Mouse (Mus musculus) limb, embryonic 15.5 days (tissue): ENCODE measurements around the gene Serpina6. TPM values are rescaled to one million over a fixed set of nuclear protein-coding genes. Genes with fewer than 3 reads are reported as not detected.

Experiments
- ATAC-seq: fragments of 200-750 bp; cut with Nextera tagmentation; 2 replicates; pipeline ENCODE4 v1.8.0; 2017; ENCODE audit warnings: low read depth, moderate TSS enrichment; ENCODE audit not compliant: insufficient number of reproducible peaks, low FRiP score, low TSS enrichment
- H3K27ac ChIP-seq: fragments of 300-500 bp; sonication (generic); 2 replicates; pipeline ENCODE4 v1.5.1; 2015; ENCODE audit warnings: moderate library complexity, mild to moderate bottlenecking, inconsistent platforms
- H3K27me3 ChIP-seq: fragments of 300-500 bp; sonication (generic); 2 replicates; pipeline ENCODE4 v1.6.1; 2015; ENCODE audit warnings: inconsistent platforms
- H3K36me3 ChIP-seq: fragments of 300-500 bp; sonication (generic); 2 replicates; pipeline ENCODE4 v1.6.1; 2015; ENCODE audit warnings: inconsistent platforms
- H3K4me1 ChIP-seq: fragments of 300-500 bp; sonication (generic); 2 replicates; pipeline ENCODE4 v1.6.1; 2015; ENCODE audit warnings: inconsistent platforms
- H3K4me2 ChIP-seq: fragments of 300-500 bp; sonication (generic); 2 replicates; pipeline ENCODE4 v1.6.1; 2015; ENCODE audit warnings: mild to moderate bottlenecking, inconsistent platforms
- H3K4me3 ChIP-seq: fragments of 300-500 bp; sonication (generic); 2 replicates; pipeline ENCODE4 v1.5.1; 2015; ENCODE audit warnings: mild to moderate bottlenecking, inconsistent platforms
- H3K9ac ChIP-seq: fragments of 300-500 bp; sonication (generic); 2 replicates; pipeline ENCODE4 v1.6.1; 2015; ENCODE audit warnings: inconsistent platforms
- H3K9me3 ChIP-seq: fragments of 300-500 bp; sonication (generic); 2 replicates; pipeline ENCODE4 v1.6.1; 2016; ENCODE audit warnings: inconsistent platforms
- WGBS: fragments of 180-500 bp; shearing (Covaris S2); methylation state at CpG from one replicate; pipeline ENCODE4 v1.1.7; 2015; 5-methylcytosine and 5-hydroxymethylcytosine counted together
- polyA plus RNA-seq: library from polyadenylated mRNA; unstranded; fragments of >200 nt; fragmentation: Nextera tagmentation; extraction: Ambion mirVana; gene quantifications from 2 replicates; pipeline ENCODE4 v1.2.1, GENCODE M21; 2015

Serpina6 gene
- polyA plus RNA-seq, result 0.77 and 4.1 TPM in 2 replicates

DNA sequence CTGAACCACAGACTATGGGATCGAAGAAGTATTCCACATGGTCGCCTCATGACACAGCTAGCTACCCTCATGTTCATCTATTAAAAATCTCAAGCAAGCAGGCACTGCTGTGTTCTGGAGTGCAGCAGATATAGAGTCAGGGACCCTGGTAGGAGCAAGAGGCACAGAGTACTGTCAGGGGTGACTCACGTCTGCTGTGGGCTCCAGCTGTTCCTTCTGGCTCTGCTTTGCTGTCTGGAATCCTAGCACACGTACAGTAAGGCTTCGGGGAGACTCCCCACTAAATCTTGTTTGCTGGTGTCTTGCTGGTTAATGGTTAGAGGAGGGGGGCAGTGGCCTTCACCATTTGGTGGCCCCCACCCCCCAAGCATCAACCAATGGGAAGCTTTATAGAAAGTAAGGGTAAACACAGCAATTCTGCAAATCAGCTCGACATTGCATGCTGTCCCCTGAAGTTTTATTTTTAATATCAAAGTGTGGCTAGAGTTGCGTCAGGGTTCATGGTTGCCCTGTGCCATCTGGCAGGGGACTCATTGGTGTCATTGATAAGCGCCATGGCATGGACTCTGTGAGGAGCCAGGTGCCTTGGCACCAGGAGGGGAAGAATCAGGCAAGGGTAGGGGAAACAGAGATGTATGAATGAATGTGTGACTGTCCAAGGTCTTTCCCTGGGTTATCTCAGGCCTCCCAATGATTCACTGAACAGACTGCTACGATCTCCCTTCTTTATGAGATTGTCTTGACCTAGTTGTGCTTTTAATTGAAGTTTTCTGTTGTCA is at the start of gene Serpina6:
Gene Serpina6 (minus strand): TSS at position 365 of the 779 bp plus-strand sequence.
- Histone ChIP-seq H3K4me3 (no peak within 1 kb of the TSS), H3K9ac (no peak within 1 kb of the TSS), H3K36me3 (no peaks in the 10 kb centered on the region), H3K27me3 (no peaks in the 10 kb centered on the region), H3K27ac (no peak within 1 kb of the TSS), H3K9me3 (no peaks in the 10 kb centered on the region), H3K4me2 (no peak within 1 kb of the TSS), H3K4me1 (no peaks in the 10 kb centered on the region)
- 71% methylated on average over 9 of the region's 9 CpGs for WGBS
- no peak for ATAC-seq

DNA sequence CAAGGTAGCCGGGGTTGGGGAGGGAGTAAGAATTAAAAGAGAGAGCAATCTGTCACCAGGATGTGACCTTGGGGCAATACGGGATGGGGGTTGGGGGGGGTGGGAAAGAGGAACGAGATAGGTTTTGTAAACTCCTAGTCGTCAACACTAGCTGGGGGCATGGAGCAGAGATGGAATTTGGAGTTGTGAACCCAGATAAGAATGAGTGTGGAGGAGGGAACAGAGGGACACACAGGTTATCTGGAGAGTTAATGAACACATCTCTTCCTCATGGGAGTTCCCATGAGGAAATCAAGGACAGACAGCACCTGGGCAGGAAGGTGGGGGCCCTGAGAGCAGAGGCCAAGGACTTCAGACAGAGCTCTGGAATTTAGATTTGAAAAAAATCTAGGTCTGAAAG is 49.1 kb upstream of the Serpina6 start:
- Histone ChIP-seq H3K9ac (no peak overlapping the region), H3K27me3 (no peaks in the 10 kb centered on the region), H3K4me3 (no peak overlapping the region), H3K27ac (no peak overlapping the region), H3K4me1 (no peaks in the 10 kb centered on the region), H3K9me3 (no peaks in the 10 kb centered on the region), H3K36me3 (no peaks in the 10 kb centered on the region), H3K4me2 (no peak overlapping the region)
- WGBS, result 59% methylated on average over 4 of the region's 4 CpGs
- ATAC-seq, result no peak

DNA sequence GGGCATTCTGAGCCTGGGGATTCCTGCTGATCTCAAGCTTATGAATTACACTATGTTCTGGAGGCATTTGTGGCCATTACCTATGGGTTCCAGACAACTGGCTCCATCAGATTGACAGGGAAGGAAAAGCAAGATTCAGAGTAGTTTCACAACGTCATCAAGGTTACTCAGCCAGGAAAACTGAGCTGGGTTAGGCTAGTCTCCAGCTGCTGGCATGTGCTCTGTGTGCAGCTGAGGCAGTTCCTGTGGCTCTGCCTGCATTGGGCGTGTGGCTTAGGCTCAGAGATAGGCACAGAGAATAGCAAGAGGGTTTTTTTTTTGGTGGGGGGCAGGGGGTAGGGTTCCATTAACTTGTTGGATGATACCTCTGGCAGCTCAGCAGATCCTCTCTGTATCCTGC is 48.5 kb upstream of the Serpina6 start:
- Histone ChIP-seq H3K27ac (no peak overlapping the region), H3K4me2 (no peak overlapping the region), H3K27me3 (no peaks in the 10 kb centered on the region), H3K9ac (no peak overlapping the region), H3K4me3 (no peak overlapping the region), H3K9me3 (no peaks in the 10 kb centered on the region), H3K4me1 (no peaks in the 10 kb centered on the region), H3K36me3 (no peaks in the 10 kb centered on the region)
- 59% methylated on average over 2 of the region's 2 CpGs for WGBS
- ATAC-seq, result no peak

DNA sequence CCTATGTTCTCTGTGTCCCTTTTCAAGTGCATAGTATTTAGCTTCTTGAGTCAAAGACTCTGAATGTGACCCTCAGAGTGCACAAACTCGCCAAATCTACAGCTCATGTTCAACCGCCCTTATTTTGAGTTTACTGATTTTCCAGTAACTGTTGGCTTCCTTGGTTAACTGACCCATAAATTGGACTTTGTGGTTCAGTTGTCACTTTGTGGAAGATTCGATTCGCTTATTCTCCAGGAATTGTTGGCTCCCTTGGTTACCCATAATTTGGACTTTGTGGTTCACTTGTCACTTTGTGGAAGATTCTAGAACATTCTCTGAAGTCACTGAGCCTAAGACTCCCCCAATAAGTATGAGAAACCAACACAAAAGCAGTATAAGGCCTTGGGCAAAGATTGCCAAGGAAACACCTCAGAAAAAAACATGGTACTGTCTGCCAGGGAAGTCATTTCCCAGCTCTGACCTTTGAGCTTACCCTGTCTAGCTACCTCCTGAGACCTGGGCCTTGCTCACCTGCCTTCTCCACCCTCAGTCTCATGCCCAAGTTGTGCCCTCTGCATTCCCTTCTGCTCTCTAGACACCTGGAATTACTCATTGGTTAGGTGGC is 43.2 kb upstream of the Serpina6 start:
- Histone ChIP-seq H3K4me3 (no peak overlapping the region), H3K4me2 (no peak overlapping the region), H3K27me3 (no peaks in the 10 kb centered on the region), H3K27ac (no peak overlapping the region), H3K36me3 (no peaks in the 10 kb centered on the region), H3K4me1 (no peaks in the 10 kb centered on the region), H3K9me3 (no peaks in the 10 kb centered on the region), H3K9ac (no peak overlapping the region)
- no peak for ATAC-seq
- 86% methylated on average over 4 of the region's 4 CpGs for WGBS

DNA sequence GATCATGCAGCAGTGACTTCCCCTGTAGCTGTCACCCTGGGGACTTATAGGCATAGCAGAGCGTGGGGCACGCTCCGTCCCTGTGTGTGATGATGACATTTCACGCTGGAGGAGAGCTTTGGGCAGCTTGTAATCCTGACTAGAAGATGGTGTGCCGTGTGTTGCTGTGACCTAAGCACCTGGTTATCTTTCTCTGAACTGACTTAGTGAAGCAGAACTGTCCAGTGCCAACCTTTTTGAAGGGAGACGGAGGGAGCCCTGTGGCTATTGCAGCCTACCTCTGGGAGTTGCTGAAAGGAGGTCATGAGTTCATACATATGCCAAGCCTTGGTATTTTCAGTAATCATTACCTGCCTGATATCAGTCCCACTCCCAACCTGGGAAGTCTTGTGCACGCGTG is 38.4 kb upstream of the Serpina6 start, which contains the start of gene Serpina1f:
Gene Serpina1f (minus strand): TSS at position 101 of the 400 bp plus-strand sequence.
- Histone ChIP-seq H3K4me3 (no peak within 1 kb of the TSS), H3K4me1 (no peaks in the 10 kb centered on the region), H3K9me3 (no peaks in the 10 kb centered on the region), H3K36me3 (no peaks in the 10 kb centered on the region), H3K27ac (no peak within 1 kb of the TSS), H3K4me2 (no peak within 1 kb of the TSS), H3K27me3 (no peaks in the 10 kb centered on the region), H3K9ac (no peak within 1 kb of the TSS)
- no peak for ATAC-seq
- 82% methylated on average over 8 of the region's 8 CpGs for WGBS

DNA sequence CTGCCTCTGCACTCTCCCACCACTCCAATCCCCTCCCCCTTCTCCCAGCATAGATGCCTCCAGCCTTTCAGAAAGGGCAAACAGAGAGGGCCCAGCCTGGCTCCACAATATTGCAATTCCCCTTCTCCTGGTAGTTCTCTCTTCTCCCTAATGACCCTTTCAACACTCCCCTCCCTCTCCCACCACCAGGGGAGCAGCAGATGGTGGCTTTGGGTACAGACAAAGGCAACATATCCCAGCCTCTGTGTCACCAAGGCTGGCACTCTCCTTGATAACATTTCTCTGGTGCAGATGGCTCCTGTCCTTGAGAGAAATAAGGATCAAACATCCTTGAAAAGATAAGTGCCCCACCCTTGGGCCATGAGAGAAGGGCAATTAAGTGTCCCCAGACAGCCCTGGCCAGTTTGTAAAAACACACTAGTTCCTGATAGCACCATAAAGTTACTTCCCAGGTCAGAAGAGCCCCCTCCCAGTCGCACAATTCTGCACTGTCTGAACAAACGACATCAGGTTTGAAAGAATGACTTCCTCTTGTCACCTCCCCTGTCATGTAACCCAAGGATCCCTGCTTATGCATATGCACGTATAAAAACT is 31.3 kb upstream of the Serpina6 start:
- Histone ChIP-seq H3K4me2 (no peak overlapping the region), H3K9me3 (no peaks in the 10 kb centered on the region), H3K4me1 (no peaks in the 10 kb centered on the region), H3K27ac (no peak overlapping the region), H3K27me3 (no peaks in the 10 kb centered on the region), H3K36me3 (no peaks in the 10 kb centered on the region), H3K4me3 (no peak overlapping the region), H3K9ac (no peak overlapping the region)
- 22% methylated on average over 3 of the region's 3 CpGs for WGBS
- ATAC-seq, result no peak

DNA sequence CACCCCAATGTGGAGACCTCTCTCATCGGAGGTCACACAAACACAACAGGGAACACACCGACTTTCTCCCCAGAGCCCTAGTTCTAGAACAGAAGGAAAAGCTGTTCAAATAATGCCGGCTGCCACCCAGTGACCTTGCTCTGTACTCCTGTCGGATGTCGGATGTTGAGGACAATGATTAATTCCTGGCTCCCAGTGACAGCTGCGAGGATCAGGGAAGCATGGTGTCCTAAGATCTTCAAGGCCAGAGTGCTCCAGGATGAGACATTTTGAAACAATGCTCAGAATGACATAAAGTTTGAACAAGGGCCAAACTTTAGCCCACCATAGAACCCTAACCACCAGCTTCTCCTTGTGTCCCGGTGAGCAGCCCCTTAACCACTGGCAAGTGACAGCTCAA is 30.0 kb upstream of the Serpina6 start:
- Histone ChIP-seq H3K9ac (no peak overlapping the region), H3K27me3 (no peaks in the 10 kb centered on the region), H3K36me3 (no peaks in the 10 kb centered on the region), H3K27ac (no peak overlapping the region), H3K4me3 (no peak overlapping the region), H3K4me1 (no peaks in the 10 kb centered on the region), H3K4me2 (no peak overlapping the region), H3K9me3 (no peaks in the 10 kb centered on the region)
- WGBS, result 64% methylated on average over 7 of the region's 7 CpGs
- no peak for ATAC-seq

DNA sequence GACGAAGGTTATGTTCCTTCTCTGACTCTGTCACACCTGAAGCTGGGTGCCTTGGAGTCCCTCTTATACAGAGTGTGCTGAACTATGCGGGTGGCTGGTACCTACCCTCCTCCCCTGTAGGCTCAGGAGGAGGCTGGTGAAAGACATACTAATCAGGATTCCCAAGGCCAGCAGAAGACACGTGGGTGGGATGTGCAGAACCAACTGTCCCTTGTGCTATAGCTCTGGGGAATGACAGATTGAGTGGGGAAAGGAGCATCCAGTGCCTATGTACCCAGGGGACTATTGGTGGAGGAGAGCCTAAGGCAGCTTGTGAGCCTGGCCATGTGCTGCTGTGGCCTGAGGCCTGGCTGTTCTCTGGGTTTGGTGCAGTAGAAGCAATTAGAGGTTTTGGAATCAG is 29.0 kb upstream of the Serpina6 start:
- Histone ChIP-seq H3K9ac (no peak overlapping the region), H3K4me2 (no peak overlapping the region), H3K36me3 (no peaks in the 10 kb centered on the region), H3K27ac (no peak overlapping the region), H3K27me3 (no peaks in the 10 kb centered on the region), H3K4me1 (no peaks in the 10 kb centered on the region), H3K9me3 (no peaks in the 10 kb centered on the region), H3K4me3 (no peak overlapping the region)
- no peak for ATAC-seq
- 73% methylated on average over 3 of the region's 3 CpGs for WGBS

DNA sequence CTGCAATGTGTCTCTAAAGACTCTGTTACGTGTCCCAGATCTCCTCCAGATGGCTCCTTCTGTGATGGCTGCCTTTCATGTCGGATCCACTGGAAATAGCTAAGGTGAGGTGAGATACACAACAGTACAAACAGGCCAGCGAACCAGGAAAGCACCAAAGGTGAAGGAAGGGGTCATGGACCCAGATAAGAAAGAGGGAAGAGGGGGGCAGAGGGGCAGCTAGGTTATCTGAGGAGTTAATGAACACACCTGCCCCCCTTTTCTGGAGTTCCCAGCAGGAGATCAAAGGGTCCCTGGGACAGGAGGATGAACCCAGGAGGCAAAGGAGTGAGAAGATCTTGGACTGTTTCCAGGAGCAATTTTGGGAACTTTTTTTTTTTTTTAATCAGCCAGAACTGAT is 28.4 kb upstream of the Serpina6 start:
- Histone ChIP-seq H3K27ac (no peak overlapping the region), H3K9ac (no peak overlapping the region), H3K27me3 (no peaks in the 10 kb centered on the region), H3K4me2 (no peak overlapping the region), H3K9me3 (no peaks in the 10 kb centered on the region), H3K36me3 (no peaks in the 10 kb centered on the region), H3K4me1 (no peaks in the 10 kb centered on the region), H3K4me3 (no peak overlapping the region)
- ATAC-seq, result no peak
- WGBS, result 38% methylated on average over 3 of the region's 3 CpGs

DNA sequence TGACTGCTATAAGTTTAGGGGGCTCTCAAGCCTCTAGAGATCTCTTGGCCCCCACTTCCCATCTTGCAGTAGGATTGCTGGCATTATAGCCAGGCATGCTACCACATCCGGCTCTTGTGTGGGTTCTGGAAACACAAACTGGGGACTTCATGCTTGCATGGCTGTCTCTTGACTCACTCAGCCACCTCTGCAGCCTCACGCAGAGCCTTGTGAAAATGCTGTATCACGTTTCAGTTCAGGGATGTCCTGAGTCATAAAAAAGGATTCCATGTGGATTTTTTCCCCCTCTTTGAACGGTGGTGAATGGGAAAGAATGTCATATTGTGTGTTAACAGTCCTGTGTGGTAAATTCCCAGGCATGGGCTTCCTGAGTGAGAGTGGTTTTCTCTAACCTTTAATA is 26.8 kb upstream of the Serpina6 start:
- Histone ChIP-seq H3K4me2 (no peak overlapping the region), H3K4me3 (no peak overlapping the region)
- WGBS, result 30% methylated on average over 4 of the region's 4 CpGs

DNA sequence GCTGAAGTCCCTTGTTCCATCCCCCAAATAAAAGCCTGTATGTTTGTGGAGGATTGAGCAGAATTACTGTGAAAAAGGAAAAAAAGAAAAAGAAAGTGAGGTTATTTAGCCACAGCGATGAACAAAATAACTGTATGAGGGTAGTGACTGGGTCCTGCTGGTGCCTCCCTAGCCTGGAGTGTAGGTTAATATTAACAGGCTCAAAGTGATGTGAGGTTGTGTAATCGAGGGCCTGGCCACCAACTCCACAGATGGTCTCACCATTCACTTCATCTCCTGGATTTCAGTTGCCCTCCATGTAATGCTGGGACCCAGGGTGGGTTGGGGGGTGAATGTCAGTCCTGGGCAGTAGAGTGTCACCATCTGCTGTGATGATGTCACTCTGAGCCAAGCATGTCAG is 24.7 kb upstream of the Serpina6 start:
- 85% methylated on average over 2 of the region's 2 CpGs for WGBS
- Histone ChIP-seq H3K4me3 (no peak overlapping the region), H3K27me3 (no peaks in the 10 kb centered on the region), H3K9ac (no peak overlapping the region), H3K36me3 (no peaks in the 10 kb centered on the region), H3K4me1 (no peaks in the 10 kb centered on the region), H3K4me2 (no peak overlapping the region), H3K27ac (no peak overlapping the region), H3K9me3 (no peaks in the 10 kb centered on the region)
- ATAC-seq, result no peak

More for the DNA sequence above, 26.8 kb upstream of the Serpina6 start:
- no peak overlapping the region for H3K9ac ChIP-seq
- no peak overlapping the region for H3K27ac ChIP-seq
- H3K4me1 ChIP-seq, result no peaks in the 10 kb centered on the region
- H3K9me3 ChIP-seq, result no peaks in the 10 kb centered on the region
- H3K27me3 ChIP-seq, result no peaks in the 10 kb centered on the region
- no peaks in the 10 kb centered on the region for H3K36me3 ChIP-seq
- no peak for ATAC-seq

DNA sequence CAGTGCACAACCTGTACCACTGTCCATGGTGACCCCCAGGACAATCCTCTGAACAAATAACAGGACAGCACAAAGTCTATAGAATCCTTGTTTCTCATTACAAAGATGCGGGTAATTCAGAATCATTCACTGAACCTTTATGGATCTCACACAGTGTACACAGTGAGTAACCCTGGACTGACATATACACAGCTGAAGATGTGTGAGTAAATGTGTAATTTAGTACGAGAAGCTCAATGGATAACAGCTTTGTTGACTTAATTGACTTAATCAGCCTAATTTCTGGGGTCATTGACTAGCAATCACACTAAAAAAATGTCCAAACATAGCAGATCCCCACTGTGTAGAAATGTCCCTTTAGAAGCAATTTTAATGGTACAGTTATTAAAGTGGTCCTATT is 24.2 kb upstream of the Serpina6 start:
- H3K9ac ChIP-seq, result no peak overlapping the region
- no peaks in the 10 kb centered on the region for H3K9me3 ChIP-seq
- H3K4me1 ChIP-seq, result no peaks in the 10 kb centered on the region
- no peak overlapping the region for H3K27ac ChIP-seq
- no peak overlapping the region for H3K4me3 ChIP-seq
- WGBS, result 78% methylated on average over 2 of the region's 2 CpGs
- no peaks in the 10 kb centered on the region for H3K36me3 ChIP-seq
- H3K4me2 ChIP-seq, result no peak overlapping the region
- H3K27me3 ChIP-seq, result no peaks in the 10 kb centered on the region
- ATAC-seq, result no peak
